Mouse (Mus musculus) liver (tissue): ENCODE results near the gene Tspan17.

Experiments
- DNase-seq: peaks from one replicate; pipeline ENCODE4 v3.0.0-alpha.2; 2020; ENCODE audit warnings: mixed read lengths

Gene Tspan17

DNA sequence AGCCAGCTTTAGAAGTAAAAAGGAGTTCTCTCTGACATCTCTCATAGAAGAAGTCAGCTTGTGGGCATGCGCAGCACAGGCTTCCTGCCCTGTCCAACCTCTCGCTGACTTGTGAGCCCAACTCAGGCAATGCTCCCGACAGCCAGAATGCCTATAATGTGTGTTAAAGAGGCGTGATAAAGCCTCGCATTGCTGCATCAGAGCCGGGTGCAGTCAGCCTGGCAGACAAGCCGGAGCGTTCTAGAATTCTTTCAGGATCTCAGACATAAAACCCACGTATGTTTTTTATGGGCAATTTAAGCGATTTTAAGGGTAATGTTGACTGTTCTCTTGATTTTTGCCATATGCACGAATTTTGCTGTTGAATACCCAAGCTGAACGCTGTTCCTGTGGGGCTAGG lies 18.9 kb downstream of the Tspan17 start:
- DNase-seq: no peak

DNA sequence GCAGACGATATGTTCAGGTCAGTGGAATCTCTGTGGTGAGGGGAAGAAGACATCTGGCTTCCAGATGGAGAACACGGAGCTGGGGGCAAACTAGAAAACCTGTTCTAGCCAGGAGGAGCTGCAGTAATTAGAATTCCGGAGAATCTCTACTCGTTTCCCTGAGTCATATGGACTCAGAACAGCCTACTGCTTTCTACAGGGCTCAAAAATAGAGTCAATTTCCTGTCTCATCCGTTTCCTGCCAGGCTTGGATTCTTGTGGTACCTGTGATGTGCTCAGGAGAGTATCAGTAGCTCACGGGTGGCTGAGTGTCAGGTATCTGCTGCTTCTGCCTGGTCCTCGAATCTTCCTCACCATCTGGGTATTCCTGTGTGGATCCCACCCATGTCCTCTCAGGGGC lies 22.3 kb downstream of the Tspan17 start:
- no peak for DNase-seq

DNA sequence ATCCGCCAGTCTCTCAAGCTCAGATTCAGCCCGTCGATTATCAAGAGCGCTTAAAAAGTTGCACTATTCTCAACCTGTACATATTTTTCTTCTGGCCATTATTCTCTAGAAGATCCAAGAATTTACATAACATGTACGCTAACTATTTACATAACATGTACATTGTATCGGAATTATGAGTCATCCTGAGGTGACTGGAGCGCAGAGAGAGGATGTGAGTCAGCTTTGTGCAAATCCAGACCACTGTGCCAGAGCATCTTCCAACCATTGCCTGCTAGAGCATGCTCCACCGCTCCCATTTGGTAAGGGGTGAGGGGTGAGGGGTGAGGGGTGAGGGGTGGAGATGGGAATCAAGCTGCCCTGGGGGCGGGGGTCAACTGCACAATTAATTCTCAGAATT lies 24.2 kb downstream of the Tspan17 start:
- DNase-seq: no peak

DNA sequence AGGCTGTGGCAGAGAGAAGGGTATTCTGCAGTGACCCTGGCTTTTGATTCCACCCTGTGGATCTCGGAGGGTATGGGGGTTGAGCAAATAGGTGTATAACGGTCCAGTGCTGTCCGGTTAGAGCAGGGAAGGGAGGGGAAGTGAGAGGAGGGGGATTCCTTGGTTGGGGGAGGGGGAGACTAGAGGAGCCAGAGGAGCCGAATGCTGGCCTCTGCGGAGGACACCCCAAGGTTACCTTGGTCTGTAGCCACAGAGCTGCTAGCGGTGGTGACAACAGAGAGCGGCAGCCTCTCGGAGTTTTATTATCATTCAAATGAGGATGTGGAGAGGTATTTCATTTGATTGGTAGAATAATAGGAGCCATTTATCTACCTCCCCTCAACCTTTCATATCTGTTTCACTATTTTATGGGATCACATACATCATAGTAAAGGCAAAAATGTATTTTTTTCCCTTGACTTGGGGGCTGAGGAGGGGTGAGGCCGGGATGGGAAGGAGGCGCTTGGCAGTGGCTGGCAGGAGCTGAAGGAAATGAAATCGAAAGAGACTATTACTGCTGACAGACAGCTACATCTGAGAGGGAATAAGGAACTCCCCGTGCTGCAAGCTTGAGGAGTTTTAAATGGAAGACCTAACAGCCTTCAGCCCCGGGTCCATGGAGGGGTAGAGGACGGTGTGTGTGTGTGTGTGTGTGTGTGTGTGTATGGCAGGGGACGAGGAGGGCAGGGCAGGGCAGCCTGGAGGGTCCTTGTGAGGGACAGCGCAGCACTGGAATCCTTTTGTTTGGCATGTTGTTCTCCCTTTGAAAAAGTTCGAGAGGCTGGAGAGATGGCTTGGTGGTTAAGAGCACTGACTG lies 29.4 kb downstream of the Tspan17 start:
- DNase-seq: no peak

DNA sequence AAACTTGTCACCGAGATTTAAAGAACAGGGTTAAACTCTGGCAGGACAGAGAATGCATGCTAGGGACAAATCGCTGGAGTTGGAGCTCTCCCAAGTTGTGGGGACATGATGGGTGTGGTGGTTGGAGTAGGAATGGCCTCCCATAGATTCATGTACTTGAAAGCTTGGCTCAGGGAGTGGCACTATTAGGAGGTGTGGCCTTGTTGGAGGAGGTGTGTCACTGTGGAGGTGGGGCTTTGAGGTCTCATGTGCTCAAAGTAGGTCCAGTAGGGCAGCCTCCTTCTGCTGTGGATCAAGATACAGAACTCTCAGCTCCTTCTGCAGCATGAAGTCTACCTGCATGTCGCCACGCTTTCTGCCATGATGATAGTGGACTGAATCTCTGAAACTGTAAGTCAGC lies 31.9 kb downstream of the Tspan17 start:
- no peak for DNase-seq

DNA sequence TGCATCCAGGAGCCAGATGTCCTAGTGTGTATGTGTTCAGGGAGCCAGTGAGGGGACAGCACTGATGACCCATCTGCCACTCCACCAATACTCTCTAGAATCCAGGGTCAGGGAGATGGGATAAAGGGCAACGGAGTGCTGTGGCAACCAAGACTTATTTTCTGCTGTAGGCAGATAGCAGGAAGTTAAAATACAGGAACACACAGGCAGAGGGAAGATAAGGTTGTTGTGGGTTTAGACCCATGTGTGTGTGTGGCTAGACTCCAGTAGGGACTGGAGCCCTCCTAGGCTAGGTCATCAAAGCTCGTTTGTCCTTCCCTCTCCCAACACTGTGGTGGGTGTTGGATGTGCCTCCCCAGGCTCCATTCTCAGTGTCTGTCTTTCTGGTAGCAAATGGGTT lies 32.8 kb downstream of the Tspan17 start:
- no peak for DNase-seq

DNA sequence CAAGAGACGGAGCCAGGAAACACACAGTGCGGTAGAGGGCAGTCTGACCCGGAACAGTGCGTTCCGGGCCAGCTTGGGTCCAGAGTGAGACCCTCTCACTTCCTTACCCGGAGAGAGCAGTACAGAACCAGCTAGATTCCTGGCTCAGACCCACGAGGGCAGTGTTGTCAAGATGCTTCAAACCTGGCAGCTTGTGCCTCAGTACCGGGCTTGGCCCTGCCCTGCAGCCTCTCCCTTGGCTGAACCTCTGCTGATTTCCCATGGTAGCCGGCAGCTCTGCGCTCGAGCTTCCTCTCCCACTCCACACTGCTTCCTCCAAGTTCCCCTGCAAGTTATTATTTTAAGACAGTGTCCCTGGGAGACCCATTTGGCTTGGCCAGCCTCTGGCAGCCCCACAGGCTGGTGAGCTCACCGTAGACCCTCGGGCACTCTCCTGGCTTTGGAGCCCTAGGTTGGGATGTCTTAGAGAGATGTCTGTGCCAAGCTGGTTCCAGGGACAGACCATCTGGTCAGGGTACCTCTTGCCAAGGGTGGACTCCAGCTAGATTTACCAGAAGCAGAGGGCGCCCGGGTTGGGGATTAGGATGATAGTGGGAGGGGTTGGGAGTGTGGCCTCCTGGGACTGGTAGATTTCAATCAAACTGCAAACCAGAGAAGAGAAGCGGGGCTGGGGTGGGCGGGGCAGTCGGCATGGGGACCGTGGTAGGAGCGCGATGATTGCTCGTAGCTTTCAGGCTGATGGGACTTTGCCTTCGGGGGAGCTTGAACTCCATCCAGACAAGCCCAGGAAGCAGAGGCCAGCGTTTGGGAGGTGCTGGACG lies 35.1 kb downstream of the Tspan17 start:
- no peak for DNase-seq

DNA sequence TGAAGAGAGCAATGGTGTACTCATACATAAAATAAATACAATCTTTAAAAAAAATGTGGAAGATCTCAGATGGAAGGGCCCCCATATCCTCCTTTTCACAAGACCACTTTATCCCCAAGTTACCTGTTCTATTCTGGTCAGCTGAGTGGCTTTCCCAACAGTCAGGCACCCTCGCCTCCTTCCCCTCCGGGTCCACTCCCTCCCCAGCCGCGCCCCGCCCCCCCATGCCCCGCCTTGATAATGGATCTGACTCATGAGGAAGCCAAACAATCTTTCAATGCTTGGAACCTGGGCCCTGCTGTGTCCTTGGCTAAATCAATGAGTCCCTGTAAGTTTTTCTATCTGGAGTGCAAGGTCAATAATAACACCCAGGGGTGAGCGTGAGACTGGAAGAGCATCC lies 38.8 kb downstream of the Tspan17 start:
- no peak for DNase-seq

DNA sequence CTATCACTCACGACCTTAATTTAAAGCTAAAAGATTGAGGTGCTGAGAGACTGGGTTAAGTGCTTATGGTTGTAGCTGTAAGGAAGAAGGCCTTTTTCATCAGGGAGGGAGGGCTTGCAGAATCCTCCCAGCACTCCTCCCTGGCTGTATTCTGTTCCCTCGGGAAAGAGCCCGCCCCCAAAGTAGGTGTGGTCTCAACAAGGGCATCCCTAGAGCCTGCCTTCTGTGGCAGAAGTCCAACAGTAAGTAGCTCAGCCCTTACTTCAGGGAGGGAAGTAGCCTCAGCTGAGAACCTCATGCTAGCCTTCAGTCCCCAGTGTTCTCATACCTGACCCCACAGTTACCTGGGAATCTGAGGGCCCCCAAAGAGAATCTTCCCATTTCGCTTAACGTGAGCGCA lies 39.3 kb downstream of the Tspan17 start:
- DNase-seq: no peak

DNA sequence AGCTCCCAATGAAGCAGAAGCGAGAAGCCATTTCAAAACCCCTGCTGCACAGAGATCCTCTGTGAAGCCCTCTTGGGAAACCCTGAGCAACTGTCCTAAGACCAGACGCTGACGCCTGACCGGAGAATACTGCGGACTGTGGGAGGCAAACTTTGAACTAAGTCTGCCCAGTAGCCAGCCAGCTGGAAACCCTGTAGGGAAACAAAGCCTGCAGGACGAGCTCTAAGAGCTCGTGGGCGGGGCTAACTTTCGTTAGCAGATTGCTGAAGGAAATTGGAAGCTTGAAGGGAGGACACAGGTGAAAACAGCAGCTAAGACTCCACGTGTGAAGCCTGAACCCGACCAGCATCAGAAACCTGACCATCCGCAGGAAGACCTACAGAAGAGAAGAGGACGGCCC lies 40.3 kb downstream of the Tspan17 start:
- no peak for DNase-seq

DNA sequence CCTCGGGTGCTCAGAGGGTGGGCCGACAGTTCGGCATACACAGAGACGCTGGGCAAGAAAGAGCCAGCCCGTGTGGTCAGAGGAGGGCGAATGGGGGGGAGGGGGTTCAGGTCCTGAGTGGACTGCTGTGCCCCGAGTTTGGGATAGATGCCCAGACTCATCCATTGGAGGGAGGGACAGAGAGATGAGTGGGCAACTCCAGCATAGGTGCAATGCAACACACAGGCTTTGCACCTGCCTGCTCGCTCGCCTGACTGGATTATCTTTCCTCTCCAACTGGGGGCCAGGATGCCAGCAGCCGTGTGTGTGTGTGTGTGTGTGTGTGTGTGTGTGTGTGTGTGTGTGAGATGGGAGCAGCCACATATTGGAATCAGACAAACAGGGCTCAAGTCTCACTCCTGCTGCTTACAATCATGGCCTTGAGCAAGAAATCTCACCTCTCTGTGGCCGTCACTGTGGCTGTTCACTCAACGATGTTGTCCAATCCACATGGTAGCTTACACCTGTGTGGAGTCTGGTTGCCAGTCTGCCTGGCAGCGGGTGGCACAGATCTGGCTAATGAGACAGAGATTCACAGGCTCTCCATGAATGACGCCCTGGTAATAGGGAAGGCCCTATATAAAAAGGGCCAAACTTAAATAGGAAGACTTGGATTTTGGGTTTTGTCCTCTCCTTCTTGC lies 47.3 kb downstream of the Tspan17 start:
- DNase-seq: no peak

DNA sequence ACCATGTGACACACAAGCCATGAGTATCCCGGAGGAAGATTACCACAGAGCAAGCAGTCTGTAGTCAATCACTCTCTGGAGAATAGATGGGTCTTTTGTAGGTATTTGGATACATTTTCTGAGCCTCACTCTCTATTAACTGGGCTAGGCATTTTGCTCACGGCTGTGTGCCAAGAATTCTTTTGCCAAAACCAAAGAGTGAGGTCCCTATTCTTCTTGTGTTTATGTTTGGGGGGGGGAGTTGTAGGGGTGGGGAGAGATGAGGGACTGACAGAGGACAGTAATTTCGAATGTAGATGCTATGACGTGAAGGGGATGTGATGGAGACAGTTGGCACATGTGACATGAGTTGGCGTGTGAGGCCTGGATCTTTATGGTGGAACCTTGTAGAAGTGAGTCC lies 47.9 kb downstream of the Tspan17 start:
- DNase-seq: no peak

DNA sequence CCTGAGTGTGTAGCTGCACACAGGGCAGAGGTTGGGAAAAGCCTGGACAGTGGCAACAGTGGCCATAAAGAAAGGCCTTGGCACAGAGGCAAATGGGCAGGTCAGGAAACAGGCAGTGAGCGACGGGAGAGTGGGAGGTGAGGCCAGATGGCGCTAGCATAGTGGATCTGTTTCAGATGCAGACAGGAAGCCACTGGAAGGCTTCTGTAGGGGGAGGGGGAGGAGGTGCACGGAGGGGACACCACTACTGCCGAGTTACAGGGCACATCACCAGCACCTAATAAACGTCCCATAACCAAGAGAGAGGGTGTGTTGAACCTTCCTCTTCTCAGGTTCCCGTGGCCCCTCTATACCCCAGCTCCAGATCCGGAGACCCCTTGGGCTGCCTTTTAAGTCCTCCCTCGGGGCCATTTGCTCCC lies 48.3 kb downstream of the Tspan17 start:
- DNase-seq: no peak

DNA sequence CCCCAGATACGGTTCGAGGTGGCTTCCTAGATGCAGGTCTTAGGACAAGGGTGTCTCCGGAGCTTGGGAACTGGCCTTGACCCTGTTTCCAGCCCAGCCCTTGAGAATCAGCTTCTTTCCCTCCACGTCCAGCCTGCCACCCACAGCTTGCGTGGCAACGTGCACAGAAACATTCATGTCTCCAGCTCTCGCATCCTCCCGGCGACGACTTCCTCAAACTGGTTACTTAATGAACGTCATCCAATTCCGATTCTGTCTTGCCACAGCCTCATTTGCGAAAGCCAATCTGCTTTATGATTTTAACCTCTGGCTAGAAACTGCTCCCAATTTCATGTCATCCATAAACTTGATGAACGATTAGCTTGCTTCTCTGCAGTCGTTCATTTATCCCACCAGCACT lies 49.4 kb downstream of the Tspan17 start:
- DNase-seq: no peak

DNA sequence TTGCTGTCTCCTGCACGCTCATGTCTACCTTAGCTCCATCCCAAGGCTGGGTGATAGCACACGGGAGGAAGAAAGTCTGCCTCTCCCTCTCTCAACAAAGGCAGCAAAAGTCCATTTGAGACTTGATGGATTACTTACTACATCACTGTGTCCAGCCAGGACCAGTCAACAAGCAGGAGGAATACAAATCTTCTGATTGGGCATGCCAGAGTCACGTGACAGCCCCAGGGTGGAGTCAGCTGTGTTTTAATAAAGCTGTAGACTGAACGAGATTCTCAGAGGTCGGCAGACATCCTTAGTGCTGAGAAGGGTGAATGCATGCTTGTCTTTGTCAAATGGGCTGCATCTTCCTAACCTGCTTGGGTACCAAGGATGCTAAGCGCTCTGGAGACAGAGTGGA lies 50.0 kb downstream of the Tspan17 start:
- DNase-seq: no peak

DNA sequence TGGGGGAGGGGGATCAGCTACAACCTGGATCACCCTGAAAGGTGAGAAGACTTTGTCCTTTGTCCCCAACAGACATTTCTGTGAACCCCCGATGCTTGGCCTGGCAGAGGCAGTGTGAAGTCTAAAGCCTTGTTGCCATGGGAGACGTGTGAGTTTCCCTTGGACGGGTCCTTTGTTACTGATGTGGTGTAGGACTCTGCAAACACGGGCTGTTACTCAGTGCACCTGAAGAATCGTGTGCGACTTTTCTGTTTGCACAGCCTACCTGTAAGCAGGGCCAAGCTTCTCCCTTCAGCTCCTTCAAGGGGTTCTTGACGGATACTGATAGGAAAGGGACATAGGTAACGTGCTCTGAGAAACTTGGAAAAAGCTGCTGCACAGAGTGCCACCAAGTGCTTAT lies 55.4 kb downstream of the Tspan17 start:
- DNase-seq: no peak
